Mouse (Mus musculus): ENCODE measurements around the gene Oprd1. TPM values are rescaled to one million over a fixed set of nuclear protein-coding genes. Genes with fewer than 3 reads are reported as not detected.

The Oprd1 gene
- total and polyA plus RNA-seq, 3 experiments = 0.01 TPM; not detected in 2

DNA sequence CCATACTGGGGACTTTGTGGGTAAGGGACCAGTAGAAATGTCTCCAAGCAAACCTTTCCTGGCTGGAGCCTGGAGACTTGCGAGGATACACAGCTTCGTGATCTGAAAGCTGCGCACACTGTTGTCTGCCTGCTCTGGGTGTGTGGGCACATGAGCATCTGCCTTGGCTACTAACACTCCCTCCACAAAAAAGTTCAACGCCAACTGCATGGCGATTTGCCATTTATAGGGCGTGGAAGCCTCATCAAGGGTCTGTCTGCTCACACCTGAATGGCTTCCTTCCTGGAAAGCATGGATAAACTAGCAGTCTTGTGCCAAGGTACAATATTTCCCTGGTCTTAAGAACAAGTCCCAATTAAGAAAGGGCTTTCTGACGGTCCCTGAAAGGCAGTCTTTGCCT lies 12.5 kb downstream of the Oprd1 start:
- H3K4me3 ChIP-seq (ENCODE audit: control insufficient read depth in 1 of 2, insufficient read depth in 1 of 2, low read depth in 2 of 2, low read length in 2 of 2) = no peak overlapping the region
- peaks cover 0 to 4% of the 10 kb centered on the region in 2 experiments; a peak in 1 of 4 replicates for H3K27me3 ChIP-seq (ENCODE audit: control insufficient read depth in 1 of 2, insufficient read depth in 2 of 2, low read length in 2 of 2)
- H3K9ac ChIP-seq (ENCODE audit: control insufficient read depth, low read depth, low read length, poor library complexity, severe bottlenecking) = no peak overlapping the region
- H3K27ac ChIP-seq (ENCODE audit: control insufficient read depth, low read depth, low read length) = no peak overlapping the region
- H3K9me3 ChIP-seq (replicated peaks; ENCODE audit: insufficient read depth, low read length) = no peaks in the 10 kb centered on the region
- peaks cover 7 to 9% of the 10 kb centered on the region in 2 experiments; a peak in 3 of 4 replicates for H3K4me1 ChIP-seq (ENCODE audit: control insufficient read depth in 1 of 2, insufficient read depth in 2 of 2, low read length in 2 of 2)
- no peak for TF ChIP-seq POLR2A (IDR thresholded peaks at IDR 0.05; ENCODE audit: control insufficient read depth in 1 of 2, insufficient read depth in 1 of 2, low read depth in 1 of 2, low read length in 2 of 2, poor library complexity in 1 of 2)
- TF ChIP-seq RCOR1 (IDR thresholded peaks at IDR 0.05; ENCODE audit: low read depth, low read length) = no peak
- no peak for TF ChIP-seq SIN3A (IDR thresholded peaks at IDR 0.05; ENCODE audit: low read length)
- no peak for TF ChIP-seq E2F4 (IDR thresholded peaks at IDR 0.05; ENCODE audit: borderline replicate concordance, low read depth, low read length)
- no peak for TF ChIP-seq JUND (IDR thresholded peaks at IDR 0.05; ENCODE audit: low read depth, low read length)
- TF ChIP-seq MAX (IDR thresholded peaks at IDR 0.05; ENCODE audit: low read length) = no peak
- no peak for TF ChIP-seq MYC (IDR thresholded peaks at IDR 0.05; ENCODE audit: low read depth, low read length)
- no peak for TF ChIP-seq ETS1 (IDR thresholded peaks at IDR 0.05; ENCODE audit: low read depth, low read length)
- no peak for TF ChIP-seq POLR2AphosphoS2 (IDR thresholded peaks at IDR 0.05; ENCODE audit: low read length)
- TF ChIP-seq ZNF384 (IDR thresholded peaks at IDR 0.05; ENCODE audit: low read depth, low read length) = no peak
- no peak for TF ChIP-seq GABPA (IDR thresholded peaks at IDR 0.05; ENCODE audit: low read depth, low read length)
- no peak for TF ChIP-seq UBTF (IDR thresholded peaks at IDR 0.05; ENCODE audit: borderline replicate concordance, insufficient read depth, low read depth, low read length)
- TF ChIP-seq ELF1 (IDR thresholded peaks at IDR 0.05; ENCODE audit: low read depth, low read length) = no peak
- no peak for TF ChIP-seq POLR2AphosphoS5 (IDR thresholded peaks at IDR 0.05; ENCODE audit: borderline replicate concordance, low read depth, low read length)
- TF ChIP-seq EP300 (IDR thresholded peaks at IDR 0.05; ENCODE audit: low read depth in 1 of 2, low read length in 2 of 2) = no peak
- no peak for TF ChIP-seq HCFC1 (IDR thresholded peaks at IDR 0.05; ENCODE audit: low read depth, low read length)
- H3K79me2 ChIP-seq (ENCODE audit: control insufficient read depth, insufficient read depth, low read length, poor library complexity) = no peaks in the 10 kb centered on the region
- peaks cover 0 to 2% of the 10 kb centered on the region in 2 experiments; a peak in 1 of 4 replicates for H3K36me3 ChIP-seq (ENCODE audit: control insufficient read depth in 1 of 2, insufficient read depth in 2 of 2, low read length in 2 of 2)
- no peak for DNase-seq (ENCODE audit: low read depth, low spot score)

GRCm38 (mm10) chr4:132131116-132131515 lies 13.2 kb downstream of the Oprd1 start:
- peak; percentile 23 for DNase-seq (ENCODE audit: low read depth, low spot score)
- Histone ChIP-seq H3K27ac (ENCODE audit: control insufficient read depth, low read depth, low read length) (no peak overlapping the region), H3K27me3 (ENCODE audit: control insufficient read depth in 1 of 2, insufficient read depth in 2 of 2, low read length in 2 of 2) (peaks cover 0 to 2% of the 10 kb centered on the region in 2 experiments; a peak in 2 of 4 replicates), H3K9me3 (replicated peaks; ENCODE audit: insufficient read depth, low read length) (no peaks in the 10 kb centered on the region), H3K4me1 (ENCODE audit: control insufficient read depth in 1 of 2, insufficient read depth in 2 of 2, low read length in 2 of 2) (peaks cover 7 to 9% of the 10 kb centered on the region in 2 experiments; a peak in 3 of 4 replicates), H3K36me3 (ENCODE audit: control insufficient read depth in 1 of 2, insufficient read depth in 2 of 2, low read length in 2 of 2) (peaks cover 0 to 2% of the 10 kb centered on the region in 2 experiments; a peak in 1 of 4 replicates), H3K79me2 (ENCODE audit: control insufficient read depth, insufficient read depth, low read length, poor library complexity) (no peaks in the 10 kb centered on the region), H3K4me3 (ENCODE audit: control insufficient read depth in 1 of 2, insufficient read depth in 1 of 2, low read depth in 2 of 2, low read length in 2 of 2) (no peak overlapping the region), H3K9ac (ENCODE audit: control insufficient read depth, low read depth, low read length, poor library complexity, severe bottlenecking) (no peak overlapping the region)
- no peak for TF ChIP-seq TCF12 (IDR thresholded peaks at IDR 0.05; ENCODE audit: low read depth, low read length)
- TF ChIP-seq GATA1 (IDR thresholded peaks at IDR 0.05; ENCODE audit: low read depth, low read length) = 0 out of 2 replicates have a peak, but pooled peaks have one; percentile 26
